Mouse (Mus musculus): Measurements from ENCODE around the gene Epb41l3. TPM values are rescaled to one million over a fixed set of nuclear protein-coding genes. Genes with fewer than 3 reads are reported as not detected.

Epb41l3 gene
- polyA plus RNA-seq (2012; rRNA removed) = 3.5 and 4.2 TPM in 2 replicates

DNA sequence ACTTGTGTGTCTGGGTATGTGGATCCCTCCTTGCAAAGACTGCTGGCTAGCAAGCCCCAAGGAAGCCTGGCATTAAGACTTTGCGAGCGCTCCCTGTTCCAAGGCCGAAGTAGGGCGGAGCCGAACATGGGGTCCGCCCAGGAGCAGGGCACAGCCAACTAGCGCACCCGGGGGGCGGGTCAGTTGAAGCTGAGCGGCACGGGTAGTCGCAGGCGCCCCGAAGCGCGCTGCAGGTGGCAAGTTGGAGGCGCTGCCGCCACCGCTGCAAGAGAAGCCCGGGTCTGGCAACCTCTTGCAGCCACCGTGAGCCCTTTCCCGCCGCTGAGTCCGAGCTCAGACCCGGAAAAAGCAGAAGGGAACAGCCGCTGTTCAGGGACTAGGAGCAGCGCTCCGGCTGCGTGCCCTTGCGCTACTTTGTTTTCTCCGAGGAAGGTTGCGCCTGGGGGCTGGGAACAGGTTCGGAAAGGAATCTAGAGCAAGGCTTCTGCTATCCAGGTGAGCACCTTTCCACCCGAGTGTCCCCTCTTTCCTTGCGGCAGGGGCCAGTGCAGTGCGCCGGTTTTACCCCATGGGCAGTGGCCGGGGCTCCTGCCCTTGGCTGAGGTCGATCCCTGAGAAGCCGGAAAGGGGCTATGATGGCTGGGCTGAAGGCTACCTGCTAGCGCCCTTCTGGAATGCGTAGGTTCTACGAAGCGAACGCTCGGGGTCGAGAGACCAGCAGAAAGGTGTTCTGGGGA lies at the start of gene Epb41l3:
Epb41l3 (plus strand) TSS at position 183 of the 737 bp plus-strand sequence.

Other genes with a start within 250 kb of the Epb41l3 start
- 0.02 TPM in 1 of 2 replicates, not detected in the other for gene Tmem200c, start 249.1 kb upstream of the Epb41l3 start, polyA plus RNA-seq (2012; rRNA removed)